Mouse (Mus musculus) right cerebral cortex, adult 2 months (tissue): ENCODE results near the gene Prdx1.
"Not testable (repeated sequence)": the region's sequence is repeated elsewhere in the genome, so short reads cannot be mapped to it uniquely, and the experiment has no call there.

Experiments used
- DNase-seq, 2 experiments: peaks; one replicate each; pipeline ENCODE4 v3.0.0; 2021 to 2022; ENCODE audit warnings: low spot score in 2 of 2

The Prdx1 gene

GRCm38 (mm10) chr4:116685402-116686061 lies at the start of gene Prdx1:
Gene Prdx1, plus strand, starts transcription at chr4:116685544.
- DNase-seq, result peak; percentile 82 to 90

- no peak for DNase-seq
These were observed 46.5 kb upstream of the Prdx1 start for GRCm38 (mm10) chr4:116638821-116639220.

GRCm38 (mm10) chr4:116642071-116642470 lies 43.3 kb upstream of the Prdx1 start:
- no peak for DNase-seq

GRCm38 (mm10) chr4:116644326-116644725 lies 41.0 kb upstream of the Prdx1 start:
- peak; percentile 20 to 25 for DNase-seq

GRCm38 (mm10) chr4:116645624-116646023 lies 39.7 kb upstream of the Prdx1 start:
- no peak for DNase-seq

- no peak for DNase-seq
These were observed 35.9 kb upstream of the Prdx1 start for GRCm38 (mm10) chr4:116649411-116649810.

GRCm38 (mm10) chr4:116650365-116650764 lies 35.0 kb upstream of the Prdx1 start:
- no peak for DNase-seq

- peak; percentile 95 to 96 for DNase-seq
These were observed 34.2 kb upstream of the Prdx1 start, which contains the start of gene Akr1a1 for GRCm38 (mm10) chr4:116650924-116651796. Gene Akr1a1, minus strand, starts transcription at chr4:116651680.

- no peak for DNase-seq
These were observed 33.6 kb upstream of the Prdx1 start for GRCm38 (mm10) chr4:116651797-116652135.

- no peak for DNase-seq
These were observed 32.1 kb upstream of the Prdx1 start for GRCm38 (mm10) chr4:116653228-116653627.

GRCm38 (mm10) chr4:116655100-116655499 lies 30.2 kb upstream of the Prdx1 start:
- no peak for DNase-seq

GRCm38 (mm10) chr4:116655658-116656057 lies 29.7 kb upstream of the Prdx1 start:
- DNase-seq, result no peak

- no peak for DNase-seq
These were observed 27.4 kb upstream of the Prdx1 start for GRCm38 (mm10) chr4:116657971-116658370.

- no peak for DNase-seq
These were observed 25.9 kb upstream of the Prdx1 start for GRCm38 (mm10) chr4:116659474-116659873.

- not testable (repeated sequence) for DNase-seq
These were observed 25.4 kb upstream of the Prdx1 start for GRCm38 (mm10) chr4:116659916-116660315.

GRCm38 (mm10) chr4:116660829-116661228 lies 24.5 kb upstream of the Prdx1 start:
- DNase-seq, result no peak

GRCm38 (mm10) chr4:116661998-116662397 lies 23.3 kb upstream of the Prdx1 start:
- no peak for DNase-seq

GRCm38 (mm10) chr4:116666625-116667024 lies 18.7 kb upstream of the Prdx1 start:
- DNase-seq, result no peak

GRCm38 (mm10) chr4:116668145-116668544 lies 17.2 kb upstream of the Prdx1 start:
- DNase-seq, result no peak

GRCm38 (mm10) chr4:116669291-116669690 lies 16.1 kb upstream of the Prdx1 start:
- no peak for DNase-seq

- DNase-seq, result no peak
These were observed 12.6 kb upstream of the Prdx1 start for GRCm38 (mm10) chr4:116672785-116673184.

- DNase-seq, result not testable (repeated sequence)
These were observed 10.6 kb upstream of the Prdx1 start for GRCm38 (mm10) chr4:116674761-116675160.

- DNase-seq, result no peak
These were observed 9.3 kb upstream of the Prdx1 start for GRCm38 (mm10) chr4:116676027-116676426.
